8 mouse cellular contexts compared by ENCODE assay signal in the genomic region with DNA sequence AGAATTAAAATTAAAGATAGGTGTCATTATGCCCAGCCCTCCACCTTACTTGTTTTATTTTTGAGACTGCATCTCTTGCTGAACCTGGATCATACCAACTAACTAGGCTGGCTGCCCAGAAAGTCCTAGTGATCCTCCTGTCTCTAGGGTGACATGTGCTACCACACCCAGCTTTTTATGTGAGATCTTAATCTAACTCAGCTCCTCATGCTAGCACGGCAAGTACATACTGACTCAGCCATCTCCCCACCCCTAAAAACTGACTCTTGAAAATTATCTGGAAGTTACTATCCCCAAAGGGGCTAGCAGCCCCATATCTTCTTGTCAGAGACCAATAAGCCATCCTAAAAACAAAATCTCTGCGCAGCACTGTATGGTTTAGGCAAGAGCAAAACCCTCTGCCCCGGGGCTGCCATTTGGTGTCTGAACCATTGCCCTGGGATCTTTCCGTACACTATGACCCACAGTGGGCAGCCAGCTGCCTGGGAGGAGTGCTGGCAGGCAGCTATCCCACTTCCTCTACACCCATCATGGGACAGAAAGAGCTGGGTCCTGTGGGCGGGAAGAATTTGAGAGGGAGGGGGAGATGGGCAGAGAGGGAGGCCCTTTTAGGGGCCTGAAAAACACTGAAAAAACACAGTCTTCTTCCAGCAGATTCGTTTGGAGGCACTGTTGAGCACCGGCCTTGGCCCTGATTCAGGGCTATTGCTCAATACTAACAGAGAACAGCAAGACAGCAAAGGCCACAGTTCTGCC. TPM values are rescaled to one million over a fixed set of nuclear protein-coding genes. Genes with fewer than 3 reads are reported as not detected.
DNase-seq lines count a peak whose midpoint lies in the region; ATAC-seq and TF ChIP-seq lines count a peak whose summit lies in the region.

No protein-coding gene starts in this region.

- intact Hi-C loops in heart, postnatal 36 days (cut with DNase I) = loop anchor here (2.0 kb wide), 1 partner anchor 29 kb away; no protein-coding TSS in a partner anchor

- no peaks in the 10 kb centered on the region; the same call in 1 of the 2 replicates for H3K9me3 ChIP-seq in forebrain, embryonic 16.5 days (ENCODE audit: control insufficient read depth, low read length)
- no peaks in the 10 kb centered on the region for H3K9me3 ChIP-seq in liver, postnatal 0 days (ENCODE audit: low read length)

- TF ChIP-seq EP300 in liver, postnatal 0 days (IDR thresholded peaks at IDR 0.05; ENCODE audit: low read depth) = peak; percentile 41; the same call in 1 of the 2 replicates

- H3K4me3 ChIP-seq in forebrain, embryonic 16.5 days (replicated peaks; ENCODE audit: low read length) = no peak overlapping the region
- H3K4me3 ChIP-seq in layer of hippocampus, adult 2 months = peak overlapping the region; percentile 44
- H3K4me3 ChIP-seq in liver, postnatal 0 days (ENCODE audit: low read depth, low read length) = peak overlapping the region; percentile 34

- WGBS in forebrain, embryonic 16.5 days = 37% methylated on average over 7 of the region's 7 CpGs
- 17% methylated on average over 7 of the region's 7 CpGs for WGBS in liver, postnatal 0 days (ENCODE audit: insufficient replicate concordance)

- peak; percentile 67 for DNase-seq in MN1 (ENCODE audit: low spot score)
- peak; percentile 50 for DNase-seq in c-Kit-positive CD71-positive TER-119-negative erythroid progenitor cells, embryonic 14.5 days (ENCODE audit: low read depth)
- peak; percentile 78 to 85 for DNase-seq in heart, postnatal 36 days
- peak; percentile 76 to 86 for DNase-seq in layer of hippocampus, adult 2 months (ENCODE audit: low spot score in 2 of 2)
- peak; percentile 77 for DNase-seq in liver, postnatal 0 days

- no peak overlapping the region for H3K27ac ChIP-seq in forebrain, embryonic 16.5 days (ENCODE audit: low read length)
- peak overlapping the region; percentile 98 for H3K27ac ChIP-seq in layer of hippocampus, adult 2 months
- H3K27ac ChIP-seq in liver, postnatal 0 days (ENCODE audit: low read depth) = peak overlapping the region; percentile 99

- peaks cover 4% of the 10 kb centered on the region for H3K4me1 ChIP-seq in forebrain, embryonic 16.5 days (replicated peaks; ENCODE audit: control insufficient read depth, insufficient read depth, low read length)
- H3K4me1 ChIP-seq in liver, postnatal 0 days (ENCODE audit: insufficient read depth) = peaks cover 50% of the 10 kb centered on the region

- H3K36me3 ChIP-seq in forebrain, embryonic 16.5 days (ENCODE audit: control insufficient read depth, insufficient read depth) = no peaks in the 10 kb centered on the region
- H3K36me3 ChIP-seq in liver, postnatal 0 days (replicated peaks; ENCODE audit: insufficient read depth, low read length) = no peaks in the 10 kb centered on the region

- no peak overlapping the region for H3K4me2 ChIP-seq in forebrain, embryonic 16.5 days (ENCODE audit: low read length)
- H3K4me2 ChIP-seq in liver, postnatal 0 days (ENCODE audit: low read depth, low read length) = peak overlapping the region; percentile 69

- no peak overlapping the region for H3K9ac ChIP-seq in forebrain, embryonic 16.5 days (replicated peaks; ENCODE audit: low read depth, low read length)
- H3K9ac ChIP-seq in liver, postnatal 0 days (replicated peaks) = peak overlapping the region; percentile 69

- peak; percentile 34 for TF ChIP-seq CTCF in layer of hippocampus, adult 2 months (conservative IDR thresholded peaks at IDR 0.05)
- no peak; the same call in 1 of the 2 replicates for TF ChIP-seq CTCF in liver, postnatal 0 days (IDR thresholded peaks at IDR 0.05; ENCODE audit: low read depth)

- H3K27me3 ChIP-seq in forebrain, embryonic 16.5 days (replicated peaks; ENCODE audit: control insufficient read depth, insufficient read depth, low read length) = no peaks in the 10 kb centered on the region
- H3K27me3 ChIP-seq in liver, postnatal 0 days (ENCODE audit: insufficient read depth, low read length) = no peaks in the 10 kb centered on the region

- ATAC-seq in forebrain, embryonic 16.5 days = peak; percentile 65
- ATAC-seq in liver, postnatal 0 days = peak; percentile 88
- ATAC-seq in neutrophil, adult 5-6 weeks (ENCODE audit: extremely low read depth, insufficient number of reproducible peaks, low FRiP score, poor library complexity, severe bottlenecking) = peak; percentile 18; the same call in 1 of the 2 replicates
- ATAC-seq in CD4-positive, CD25-positive, alpha-beta regulatory T cell, adult 4 months = no peak

RNA-seq across cellular contexts. Expression of gene Fth1, which starts 26.2 kb away (rescaled TPM):
- 1,497 and 1,681 TPM in 2 replicates for polyA plus RNA-seq in forebrain, embryonic 16.5 days (2015; fragmentation: Nextera tagmentation; extraction: Ambion mirVana)
- total RNA-seq in heart, postnatal 36 days (2021) = 1,000 to 10,000 TPM; 2,889 to 3,152 TPM
- total RNA-seq in layer of hippocampus, adult 2 months (2021) = 1,000 to 10,000 TPM; 3,170 to 3,409 TPM
- 4,793 and 5,083 TPM in 2 replicates for polyA plus RNA-seq in liver, postnatal 0 days (2015; fragmentation: Nextera tagmentation; extraction: Ambion mirVana)
- 1,498 and 1,634 TPM in 2 replicates for total RNA-seq in neutrophil, adult 5-6 weeks (2017)
- 1,000 to 10,000 TPM; 2,170 to 2,387 TPM for polyA plus RNA-seq in CD4-positive, CD25-positive, alpha-beta regulatory T cell, adult 4 months (2017; shearing (Covaris generic))

RNA-seq across cellular contexts. Expression of gene Best1, which starts 47.2 kb away (rescaled TPM):
- 1.2 and 1.5 TPM in 2 replicates for polyA plus RNA-seq in forebrain, embryonic 16.5 days (2015; fragmentation: Nextera tagmentation; extraction: Ambion mirVana)
- under 1 TPM; 0.11 to 0.14 TPM for total RNA-seq in heart, postnatal 36 days (2021)
- total RNA-seq in layer of hippocampus, adult 2 months (2021) = 1 to 10 TPM; 1.2 to 1.5 TPM
- polyA plus RNA-seq in liver, postnatal 0 days (2015; fragmentation: Nextera tagmentation; extraction: Ambion mirVana) = 0.08 and 0.13 TPM in 2 replicates
- 0.23 TPM in 1 of 2 replicates, not detected in the other for total RNA-seq in neutrophil, adult 5-6 weeks (2017)
- under 1 TPM; 0.29 to 0.31 TPM for polyA plus RNA-seq in CD4-positive, CD25-positive, alpha-beta regulatory T cell, adult 4 months (2017; shearing (Covaris generic))

RNA-seq across cellular contexts. Expression of gene Rab3il1, which starts 47.2 kb away (rescaled TPM):
- 18.0 and 18.4 TPM in 2 replicates for polyA plus RNA-seq in forebrain, embryonic 16.5 days (2015; fragmentation: Nextera tagmentation; extraction: Ambion mirVana)
- 1 to 10 TPM; 7.9 to 8.7 TPM for total RNA-seq in heart, postnatal 36 days (2021)
- total RNA-seq in layer of hippocampus, adult 2 months (2021) = 10 to 100 TPM in 1 of 2 experiments, 1 to 10 TPM in 1; 9.7 to 10.4 TPM
- polyA plus RNA-seq in liver, postnatal 0 days (2015; fragmentation: Nextera tagmentation; extraction: Ambion mirVana) = 74.9 and 80.9 TPM in 2 replicates
- not detected in 2 replicates for total RNA-seq in neutrophil, adult 5-6 weeks (2017)
- not detected for polyA plus RNA-seq in CD4-positive, CD25-positive, alpha-beta regulatory T cell, adult 4 months (2017; shearing (Covaris generic))

RNA-seq across cellular contexts. Expression of gene Incenp, which starts 54.9 kb away (rescaled TPM):
- polyA plus RNA-seq in forebrain, embryonic 16.5 days (2015; fragmentation: Nextera tagmentation; extraction: Ambion mirVana) = 43.0 and 48.6 TPM in 2 replicates
- total RNA-seq in heart, postnatal 36 days (2021) = 1 to 10 TPM; 6.6 TPM
- 10 to 100 TPM; 13.9 to 14.0 TPM for total RNA-seq in layer of hippocampus, adult 2 months (2021)
- polyA plus RNA-seq in liver, postnatal 0 days (2015; fragmentation: Nextera tagmentation; extraction: Ambion mirVana) = 39.9 and 43.4 TPM in 2 replicates
- total RNA-seq in neutrophil, adult 5-6 weeks (2017) = 15.4 and 20.4 TPM in 2 replicates
- 10 to 100 TPM; 12.8 to 17.5 TPM for polyA plus RNA-seq in CD4-positive, CD25-positive, alpha-beta regulatory T cell, adult 4 months (2017; shearing (Covaris generic))
